Mouse (Mus musculus) liver, embryonic 16.5 days (tissue): ENCODE data around the gene Racgap1. TPM values are rescaled to one million over a fixed set of nuclear protein-coding genes. Genes with fewer than 3 reads are reported as not detected.
A peak's percentile ranks its signal among the peaks of the same experiment; 100 is the strongest.

Experiments used
- ATAC-seq: fragments of 200-750 bp; cut with Nextera tagmentation; 2 replicates; pipeline ENCODE4 v1.8.0; 2017; ENCODE audit warnings: low read depth, mild to moderate bottlenecking, moderate number of reproducible peaks, moderate library complexity
- H3K27ac ChIP-seq: fragments of 300-500 bp; sonication (generic); 2 replicates; pipeline ENCODE4 v1.5.1; 2014; ENCODE audit warnings: mild to moderate bottlenecking, low read length
- H3K27me3 ChIP-seq: fragments of 300-500 bp; sonication (generic); 2 replicates; pipeline ENCODE4 v1.6.1; 2014; ENCODE audit warnings: low read depth, low read length, mixed read lengths; ENCODE audit not compliant: control insufficient read depth, insufficient read depth
- H3K36me3 ChIP-seq: fragments of 300-500 bp; sonication (generic); 2 replicates; pipeline ENCODE4 v1.6.1; 2014; ENCODE audit warnings: mild to moderate bottlenecking; ENCODE audit not compliant: control insufficient read depth, insufficient read depth
- H3K4me1 ChIP-seq: fragments of 300-500 bp; sonication (generic); 2 replicates; pipeline ENCODE4 v1.6.1; 2014; ENCODE audit warnings: low read depth, low read length, mixed read lengths; ENCODE audit not compliant: control insufficient read depth
- H3K4me2 ChIP-seq: fragments of 300-500 bp; sonication (generic); 2 replicates; pipeline ENCODE4 v1.6.1; 2014; ENCODE audit warnings: low read depth, low read length, mixed read lengths
- H3K4me3 ChIP-seq: fragments of 300-500 bp; sonication (generic); 2 replicates; pipeline ENCODE4 v1.5.1; 2014; ENCODE audit warnings: low read depth, mild to moderate bottlenecking, low read length
- H3K9ac ChIP-seq: fragments of 300-500 bp; sonication (generic); 2 replicates; pipeline ENCODE4 v1.6.1; 2014; ENCODE audit warnings: low read depth, low read length
- H3K9me3 ChIP-seq: fragments of 300-500 bp; sonication (generic); replicated peaks from 2 replicates; pipeline ENCODE4 v1.6.1; 2016; ENCODE audit warnings: low read length; ENCODE audit not compliant: control insufficient read depth
- WGBS: fragments of 180-500 bp; shearing (Covaris S2); extraction: QIAGEN DNeasy Blood & Tissue Kit; methylation state at CpG from one replicate; pipeline ENCODE4 v1.1.7; 2014; ENCODE audit not compliant: insufficient replicate concordance; 5-methylcytosine and 5-hydroxymethylcytosine counted together
- polyA plus RNA-seq: library from polyadenylated mRNA; unstranded; fragments of >200 nt; fragmentation: Nextera tagmentation; extraction: Ambion mirVana; gene quantifications from 2 replicates; pipeline ENCODE4 v1.2.1, GENCODE M21; 2015

The Racgap1 gene
- polyA plus RNA-seq, 1 experiment from 2014 or later, result 63.1 TPM

GRCm38 (mm10) chr15:99583463-99584344 lies 67.8 kb downstream of the Racgap1 start:
- Histone ChIP-seq H3K27me3 (peaks cover 78% of the 10 kb centered on the region), H3K4me1 (no peaks in the 10 kb centered on the region; the same call in none of the 2 replicates), H3K4me3 (0 out of 2 replicates have a peak overlapping the region, but pooled peaks have one; percentile 18), H3K9ac (no peak overlapping the region), H3K27ac (no peak overlapping the region), H3K36me3 (no peaks in the 10 kb centered on the region), H3K4me2 (peak overlapping the region; percentile 30; the same call in 1 of the 2 replicates), H3K9me3 (no peaks in the 10 kb centered on the region)
- WGBS, result 3% methylated on average over 54 of the region's 54 CpGs
- no peak for ATAC-seq

GRCm38 (mm10) chr15:99578802-99579485 lies 72.5 kb downstream of the Racgap1 start, which contains the start of gene Aqp2:
TSS of gene Aqp2 (plus strand) at chr15:99579055.
- Histone ChIP-seq H3K9me3 (no peaks in the 10 kb centered on the region), H3K27me3 (peaks cover 32% of the 10 kb centered on the region), H3K9ac (no peak within 1 kb of the TSS), H3K36me3 (no peaks in the 10 kb centered on the region), H3K4me3 (no peak within 1 kb of the TSS), H3K4me2 (no peak within 1 kb of the TSS), H3K4me1 (no peaks in the 10 kb centered on the region; the same call in none of the 2 replicates), H3K27ac (no peak within 1 kb of the TSS)
- 67% methylated on average over 26 of the region's 26 CpGs for WGBS
- ATAC-seq, result no peak

Other genes with a start within 250 kb of the Racgap1 start
- gene Nckap5l, start 193.9 kb downstream of the Racgap1 start, polyA plus RNA-seq, result 0.57 and 0.92 TPM in 2 replicates
- gene Bcdin3d, start 176.9 kb downstream of the Racgap1 start, polyA plus RNA-seq, result 4.7 and 5.0 TPM in 2 replicates
- 0.02 TPM in 1 of 2 replicates, not detected in the other for gene Faim2, start 123.5 kb downstream of the Racgap1 start, polyA plus RNA-seq
- gene Aqp2, start 72.6 kb downstream of the Racgap1 start, polyA plus RNA-seq, result not detected in 2 replicates
- gene Aqp5, start 60.9 kb downstream of the Racgap1 start, polyA plus RNA-seq, result 0.07 TPM in 1 of 2 replicates, not detected in the other
- not detected in 2 replicates for gene Aqp6, start 50.3 kb downstream of the Racgap1 start, polyA plus RNA-seq
- gene Asic1, start 18.7 kb upstream of the Racgap1 start, polyA plus RNA-seq, result 0.14 and 0.30 TPM in 2 replicates
- 4.0 and 4.5 TPM in 2 replicates for gene Smarcd1, start 50.5 kb upstream of the Racgap1 start, polyA plus RNA-seq
- not detected in 2 replicates for gene Gm17349, start 53.8 kb upstream of the Racgap1 start, polyA plus RNA-seq
- gene Gpd1, start 65.9 kb upstream of the Racgap1 start, polyA plus RNA-seq, result 36.3 and 42.2 TPM in 2 replicates
- 71.0 and 77.1 TPM in 2 replicates for gene Cox14, start 74.0 kb upstream of the Racgap1 start, polyA plus RNA-seq
- gene Cers5, start 121.2 kb upstream of the Racgap1 start, polyA plus RNA-seq, result 6.9 and 8.5 TPM in 2 replicates
- gene Lima1, start 223.8 kb upstream of the Racgap1 start, polyA plus RNA-seq, result 12.2 and 14.2 TPM in 2 replicates